Mouse (Mus musculus): Measurements from ENCODE around the gene Alg14. TPM values are rescaled to one million over a fixed set of nuclear protein-coding genes. Genes with fewer than 3 reads are reported as not detected.

Gene Alg14
- polyA plus RNA-seq, 1 experiment from 2014 or later: 39.2 TPM

- ATAC-seq (ENCODE audit: low read depth): no peak
- Histone ChIP-seq H3K36me3 (ENCODE audit: control insufficient read depth, insufficient read depth, low read length) (no peaks in the 10 kb centered on the region), H3K9ac (replicated peaks; ENCODE audit: low read depth, low read length) (no peak overlapping the region), H3K4me3 (ENCODE audit: low read depth, low read length) (no peak overlapping the region), H3K4me1 (ENCODE audit: control insufficient read depth, insufficient read depth, low read length) (no peaks in the 10 kb centered on the region), H3K4me2 (ENCODE audit: low read depth, low read length) (no peak overlapping the region), H3K27ac (ENCODE audit: low read depth, low read length) (no peak overlapping the region), H3K9me3 (ENCODE audit: control insufficient read depth, low read length) (no peaks in the 10 kb centered on the region), H3K27me3 (ENCODE audit: control insufficient read depth, insufficient read depth, low read length) (no peaks in the 10 kb centered on the region)
- WGBS: 67% methylated on average over 16 of the region's 16 CpGs
Measured at GRCm38 (mm10) chr3:121395588-121396295, 104.2 kb downstream of the Alg14 start.

- H3K27ac ChIP-seq (ENCODE audit: low read depth, low read length): no peak overlapping the region
- no peak overlapping the region for H3K4me2 ChIP-seq (ENCODE audit: low read depth, low read length)
- H3K9ac ChIP-seq (replicated peaks; ENCODE audit: low read depth, low read length): no peak overlapping the region
- 74% methylated on average over 7 of the region's 7 CpGs for WGBS
- H3K36me3 ChIP-seq (ENCODE audit: control insufficient read depth, insufficient read depth, low read length): no peaks in the 10 kb centered on the region
- no peak overlapping the region for H3K4me3 ChIP-seq (ENCODE audit: low read depth, low read length)
- no peaks in the 10 kb centered on the region for H3K9me3 ChIP-seq (ENCODE audit: control insufficient read depth, low read length)
- no peaks in the 10 kb centered on the region for H3K27me3 ChIP-seq (ENCODE audit: control insufficient read depth, insufficient read depth, low read length)
- H3K4me1 ChIP-seq (ENCODE audit: control insufficient read depth, insufficient read depth, low read length): no peaks in the 10 kb centered on the region
- no peak for ATAC-seq (ENCODE audit: low read depth)
Measured at GRCm38 (mm10) chr3:121396561-121396960, 105.0 kb downstream of the Alg14 start.

GRCm38 (mm10) chr3:121397007-121397406 lies 105.4 kb downstream of the Alg14 start:
- Histone ChIP-seq H3K36me3 (ENCODE audit: control insufficient read depth, insufficient read depth, low read length) (no peaks in the 10 kb centered on the region), H3K27me3 (ENCODE audit: control insufficient read depth, insufficient read depth, low read length) (no peaks in the 10 kb centered on the region), H3K9ac (replicated peaks; ENCODE audit: low read depth, low read length) (no peak overlapping the region), H3K4me1 (ENCODE audit: control insufficient read depth, insufficient read depth, low read length) (no peaks in the 10 kb centered on the region), H3K4me2 (ENCODE audit: low read depth, low read length) (no peak overlapping the region), H3K27ac (ENCODE audit: low read depth, low read length) (no peak overlapping the region), H3K4me3 (ENCODE audit: low read depth, low read length) (no peak overlapping the region), H3K9me3 (ENCODE audit: control insufficient read depth, low read length) (no peaks in the 10 kb centered on the region)
- ATAC-seq (ENCODE audit: low read depth): no peak
- 85% methylated on average over 6 of the region's 6 CpGs for WGBS

GRCm38 (mm10) chr3:121401384-121401783 lies 109.8 kb downstream of the Alg14 start:
- H3K4me3 ChIP-seq (ENCODE audit: low read depth, low read length): no peak overlapping the region
- no peak overlapping the region for H3K27ac ChIP-seq (ENCODE audit: low read depth, low read length)
- no peak overlapping the region for H3K4me2 ChIP-seq (ENCODE audit: low read depth, low read length)
- H3K9ac ChIP-seq (replicated peaks; ENCODE audit: low read depth, low read length): no peak overlapping the region
- H3K4me1 ChIP-seq (ENCODE audit: control insufficient read depth, insufficient read depth, low read length): no peaks in the 10 kb centered on the region
- no peaks in the 10 kb centered on the region for H3K36me3 ChIP-seq (ENCODE audit: control insufficient read depth, insufficient read depth, low read length)
- no peaks in the 10 kb centered on the region for H3K27me3 ChIP-seq (ENCODE audit: control insufficient read depth, insufficient read depth, low read length)
- no peak for ATAC-seq (ENCODE audit: low read depth)
- H3K9me3 ChIP-seq (ENCODE audit: control insufficient read depth, low read length): no peaks in the 10 kb centered on the region
- 80% methylated on average over 4 of the region's 4 CpGs for WGBS

- Histone ChIP-seq H3K4me1 (ENCODE audit: control insufficient read depth, insufficient read depth, low read length) (no peaks in the 10 kb centered on the region), H3K36me3 (ENCODE audit: control insufficient read depth, insufficient read depth, low read length) (no peaks in the 10 kb centered on the region), H3K4me2 (ENCODE audit: low read depth, low read length) (no peak overlapping the region), H3K27ac (ENCODE audit: low read depth, low read length) (no peak overlapping the region), H3K27me3 (ENCODE audit: control insufficient read depth, insufficient read depth, low read length) (no peaks in the 10 kb centered on the region), H3K9me3 (ENCODE audit: control insufficient read depth, low read length) (no peaks in the 10 kb centered on the region), H3K9ac (replicated peaks; ENCODE audit: low read depth, low read length) (no peak overlapping the region), H3K4me3 (ENCODE audit: low read depth, low read length) (no peak overlapping the region)
- no peak for ATAC-seq (ENCODE audit: low read depth)
- WGBS: 93% methylated on average over 6 of the region's 6 CpGs
Measured at GRCm38 (mm10) chr3:121402096-121402495, 110.5 kb downstream of the Alg14 start.

GRCm38 (mm10) chr3:121403449-121403848 lies 111.9 kb downstream of the Alg14 start:
- Histone ChIP-seq H3K27ac (ENCODE audit: low read depth, low read length) (no peak overlapping the region), H3K9me3 (ENCODE audit: control insufficient read depth, low read length) (no peaks in the 10 kb centered on the region), H3K4me2 (ENCODE audit: low read depth, low read length) (no peak overlapping the region), H3K4me1 (ENCODE audit: control insufficient read depth, insufficient read depth, low read length) (no peaks in the 10 kb centered on the region), H3K36me3 (ENCODE audit: control insufficient read depth, insufficient read depth, low read length) (no peaks in the 10 kb centered on the region), H3K27me3 (ENCODE audit: control insufficient read depth, insufficient read depth, low read length) (no peaks in the 10 kb centered on the region), H3K9ac (replicated peaks; ENCODE audit: low read depth, low read length) (no peak overlapping the region), H3K4me3 (ENCODE audit: low read depth, low read length) (no peak overlapping the region)
- 28% methylated on average over 5 of the region's 5 CpGs for WGBS
- no peak for ATAC-seq (ENCODE audit: low read depth)

GRCm38 (mm10) chr3:121405101-121405500 lies 113.5 kb downstream of the Alg14 start:
- Histone ChIP-seq H3K27me3 (ENCODE audit: control insufficient read depth, insufficient read depth, low read length) (no peaks in the 10 kb centered on the region), H3K4me3 (ENCODE audit: low read depth, low read length) (no peak overlapping the region), H3K27ac (ENCODE audit: low read depth, low read length) (no peak overlapping the region), H3K4me2 (ENCODE audit: low read depth, low read length) (no peak overlapping the region), H3K36me3 (ENCODE audit: control insufficient read depth, insufficient read depth, low read length) (no peaks in the 10 kb centered on the region), H3K9ac (replicated peaks; ENCODE audit: low read depth, low read length) (no peak overlapping the region), H3K9me3 (ENCODE audit: control insufficient read depth, low read length) (no peaks in the 10 kb centered on the region), H3K4me1 (ENCODE audit: control insufficient read depth, insufficient read depth, low read length) (no peaks in the 10 kb centered on the region)
- no peak for ATAC-seq (ENCODE audit: low read depth)
- WGBS: 87% methylated on average over 5 of the region's 5 CpGs

GRCm38 (mm10) chr3:121407417-121407816 lies 115.8 kb downstream of the Alg14 start:
- Histone ChIP-seq H3K4me2 (ENCODE audit: low read depth, low read length) (no peak overlapping the region), H3K4me1 (ENCODE audit: control insufficient read depth, insufficient read depth, low read length) (no peaks in the 10 kb centered on the region), H3K4me3 (ENCODE audit: low read depth, low read length) (no peak overlapping the region), H3K9me3 (ENCODE audit: control insufficient read depth, low read length) (no peaks in the 10 kb centered on the region), H3K27me3 (ENCODE audit: control insufficient read depth, insufficient read depth, low read length) (no peaks in the 10 kb centered on the region), H3K36me3 (ENCODE audit: control insufficient read depth, insufficient read depth, low read length) (no peaks in the 10 kb centered on the region), H3K9ac (replicated peaks; ENCODE audit: low read depth, low read length) (no peak overlapping the region), H3K27ac (ENCODE audit: low read depth, low read length) (no peak overlapping the region)
- WGBS: 81% methylated on average over 9 of the region's 9 CpGs
- no peak for ATAC-seq (ENCODE audit: low read depth)

GRCm38 (mm10) chr3:121408386-121408785 lies 116.8 kb downstream of the Alg14 start:
- Histone ChIP-seq H3K9ac (replicated peaks; ENCODE audit: low read depth, low read length) (no peak overlapping the region), H3K27ac (ENCODE audit: low read depth, low read length) (no peak overlapping the region), H3K4me3 (ENCODE audit: low read depth, low read length) (no peak overlapping the region), H3K27me3 (ENCODE audit: control insufficient read depth, insufficient read depth, low read length) (no peaks in the 10 kb centered on the region), H3K9me3 (ENCODE audit: control insufficient read depth, low read length) (no peaks in the 10 kb centered on the region), H3K4me2 (ENCODE audit: low read depth, low read length) (no peak overlapping the region), H3K4me1 (ENCODE audit: control insufficient read depth, insufficient read depth, low read length) (no peaks in the 10 kb centered on the region), H3K36me3 (ENCODE audit: control insufficient read depth, insufficient read depth, low read length) (no peaks in the 10 kb centered on the region)
- 97% methylated on average over 3 of the region's 3 CpGs for WGBS
- no peak for ATAC-seq (ENCODE audit: low read depth)
